Mouse (Mus musculus) embryonic facial prominence, embryonic 13.5 days (tissue): ENCODE data around the gene Dtx1. TPM values are rescaled to one million over a fixed set of nuclear protein-coding genes. Genes with fewer than 3 reads are reported as not detected.

Source experiments
- ATAC-seq: fragments of 200-750 bp; cut with Nextera tagmentation; 2 replicates; pipeline ENCODE4 v1.8.0; 2017; ENCODE audit warnings: low read depth; ENCODE audit not compliant: insufficient number of reproducible peaks, insufficient read depth, low FRiP score, low TSS enrichment
- H3K27ac ChIP-seq: fragments of 300-500 bp; sonication (generic); 2 replicates; pipeline ENCODE4 v1.5.1; 2015; ENCODE audit warnings: moderate library complexity, mild to moderate bottlenecking, inconsistent platforms
- H3K27me3 ChIP-seq: fragments of 300-500 bp; sonication (generic); 2 replicates; pipeline ENCODE4 v1.6.1; 2015; ENCODE audit warnings: mild to moderate bottlenecking, inconsistent platforms
- H3K36me3 ChIP-seq: fragments of 300-500 bp; sonication (generic); 2 replicates; pipeline ENCODE4 v1.6.1; 2015; ENCODE audit warnings: mild to moderate bottlenecking, inconsistent platforms
- H3K4me1 ChIP-seq: fragments of 300-500 bp; sonication (generic); 2 replicates; pipeline ENCODE4 v1.6.1; 2015; ENCODE audit warnings: inconsistent platforms
- H3K4me2 ChIP-seq: fragments of 300-500 bp; sonication (generic); 2 replicates; pipeline ENCODE4 v1.6.1; 2015; ENCODE audit warnings: moderate library complexity, mild to moderate bottlenecking, inconsistent platforms
- H3K4me3 ChIP-seq: fragments of 300-500 bp; sonication (generic); 2 replicates; pipeline ENCODE4 v1.5.1; 2015; ENCODE audit warnings: mild to moderate bottlenecking, inconsistent platforms
- H3K9ac ChIP-seq: fragments of 300-500 bp; sonication (generic); 2 replicates; pipeline ENCODE4 v1.6.1; 2015; ENCODE audit warnings: mild to moderate bottlenecking, inconsistent platforms
- H3K9me3 ChIP-seq: fragments of 300-500 bp; sonication (generic); 2 replicates; pipeline ENCODE4 v1.6.1; 2016; ENCODE audit warnings: inconsistent platforms
- WGBS: fragments of 180-500 bp; shearing (Covaris S2); methylation state at CpG from one replicate; pipeline ENCODE4 v1.1.7; 2015; ENCODE audit warnings: mixed read lengths; 5-methylcytosine and 5-hydroxymethylcytosine counted together
- polyA plus RNA-seq: library from polyadenylated mRNA; unstranded; fragments of >200 nt; fragmentation: Nextera tagmentation; extraction: Ambion mirVana; gene quantifications from 2 replicates; pipeline ENCODE4 v1.2.1, GENCODE M21; 2015

The Dtx1 gene
- 6.2 and 7.2 TPM in 2 replicates for polyA plus RNA-seq

DNA sequence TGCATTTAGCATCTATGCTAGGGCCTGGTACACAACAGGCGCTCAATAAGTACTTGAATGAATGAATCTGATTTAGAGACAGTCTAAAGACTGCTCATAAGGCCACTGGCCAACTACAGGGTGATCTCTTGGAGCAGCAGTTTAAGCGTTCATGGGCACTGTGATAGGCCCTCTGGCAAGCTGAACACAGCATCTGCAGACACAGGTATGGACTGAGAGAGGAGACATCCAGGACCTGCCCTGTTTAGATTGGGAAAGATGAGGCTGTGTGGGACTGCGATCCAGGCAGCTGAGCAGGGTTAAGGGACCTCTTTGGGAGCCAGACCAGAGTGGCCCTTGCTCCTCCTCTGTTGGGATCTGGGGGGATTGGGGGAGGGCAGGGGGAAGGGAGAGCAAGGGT, at the start of gene Dtx1:
TSS of gene Dtx1 (minus strand) at position 101 of the 400 bp plus-strand sequence.
- Histone ChIP-seq H3K4me3 (peak within 1 kb of the TSS; percentile 58), H3K9ac (peak within 1 kb of the TSS; percentile 74), H3K27ac (no peak within 1 kb of the TSS), H3K36me3 (no peaks in the 10 kb centered on the region), H3K4me1 (peaks cover 24% of the 10 kb centered on the region), H3K9me3 (no peaks in the 10 kb centered on the region), H3K4me2 (peak within 1 kb of the TSS; percentile 80), H3K27me3 (peaks cover 95% of the 10 kb centered on the region)
- ATAC-seq: no peak
- WGBS: 30% methylated on average over 3 of the region's 3 CpGs

DNA sequence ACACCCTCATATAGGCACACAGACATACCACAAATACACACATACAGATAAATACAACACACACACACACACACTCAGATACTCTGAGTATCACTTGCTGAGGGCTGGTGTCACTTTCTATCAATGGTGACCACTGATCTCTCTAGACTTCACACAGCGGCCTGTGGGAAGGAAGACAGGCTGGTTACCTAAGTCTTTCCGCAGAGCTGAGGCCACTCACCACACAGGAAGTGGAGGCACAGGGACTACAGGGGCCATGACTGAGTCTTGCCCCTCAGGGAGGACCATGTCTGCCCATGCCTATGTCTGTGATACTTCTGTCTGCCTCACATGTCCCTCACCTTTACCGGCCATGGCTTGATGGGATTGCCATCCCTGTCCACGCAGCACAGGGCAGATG, 42.5 kb upstream of the Dtx1 start:
- H3K4me3 ChIP-seq: no peak overlapping the region
- no peak overlapping the region for H3K27ac ChIP-seq
- no peaks in the 10 kb centered on the region for H3K9me3 ChIP-seq
- no peaks in the 10 kb centered on the region for H3K36me3 ChIP-seq
- H3K4me2 ChIP-seq: no peak overlapping the region
- peaks cover 5% of the 10 kb centered on the region; the same call in 1 of the 2 replicates for H3K27me3 ChIP-seq
- H3K4me1 ChIP-seq: no peaks in the 10 kb centered on the region
- WGBS: 85% methylated on average over 4 of the region's 4 CpGs
- H3K9ac ChIP-seq: no peak overlapping the region
- ATAC-seq: no peak

DNA sequence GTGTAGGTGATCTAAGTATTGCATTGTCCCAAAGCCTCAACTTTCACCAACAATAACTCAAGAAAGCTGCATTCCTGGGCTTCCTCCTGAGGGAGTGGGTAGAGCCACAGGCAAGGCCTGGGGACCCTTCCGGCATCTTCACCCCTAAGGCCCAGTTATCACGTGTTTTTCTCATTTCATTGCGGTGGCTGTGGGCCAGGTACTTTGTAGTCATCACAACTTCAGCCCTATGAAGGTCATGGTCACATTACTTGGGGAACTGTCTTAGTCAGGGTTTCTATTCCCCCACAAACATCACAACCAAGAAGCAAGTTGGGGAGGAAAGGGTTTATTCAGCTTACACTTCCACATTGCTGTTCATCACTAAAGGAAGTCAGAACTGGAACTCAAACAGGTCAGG, 41.1 kb upstream of the Dtx1 start:
- H3K27me3 ChIP-seq: no peaks in the 10 kb centered on the region
- no peaks in the 10 kb centered on the region for H3K36me3 ChIP-seq
- H3K4me3 ChIP-seq: no peak overlapping the region
- ATAC-seq: no peak
- no peaks in the 10 kb centered on the region for H3K4me1 ChIP-seq
- no peaks in the 10 kb centered on the region for H3K9me3 ChIP-seq
- WGBS: 77% methylated on average over 3 of the region's 3 CpGs
- no peak overlapping the region for H3K9ac ChIP-seq
- H3K27ac ChIP-seq: no peak overlapping the region
- H3K4me2 ChIP-seq: no peak overlapping the region

DNA sequence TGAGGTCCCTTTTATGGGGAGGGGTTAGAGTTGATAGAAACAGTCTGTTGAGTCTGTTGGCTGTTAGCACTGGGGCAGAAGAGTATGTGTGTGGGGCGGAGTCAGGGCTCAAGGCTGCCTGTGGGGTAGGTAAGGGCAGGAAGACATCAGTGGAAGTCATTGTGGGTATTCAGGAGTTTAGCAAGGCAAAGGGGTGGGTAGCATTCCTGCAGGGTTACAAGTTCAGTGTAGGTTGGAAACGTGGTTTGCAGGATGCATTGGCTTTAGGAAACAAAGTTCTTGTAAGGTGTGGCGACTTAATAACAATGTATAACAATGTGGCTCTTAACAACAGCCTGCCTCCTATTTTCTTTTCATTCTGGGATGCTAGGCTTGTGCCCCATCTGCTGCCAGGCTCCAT, 39.5 kb upstream of the Dtx1 start:
- Histone ChIP-seq H3K27ac (no peak overlapping the region), H3K9me3 (no peaks in the 10 kb centered on the region), H3K36me3 (no peaks in the 10 kb centered on the region), H3K4me3 (no peak overlapping the region), H3K27me3 (no peaks in the 10 kb centered on the region), H3K9ac (no peak overlapping the region), H3K4me1 (no peaks in the 10 kb centered on the region), H3K4me2 (no peak overlapping the region)
- 65% methylated on average over 3 of the region's 3 CpGs for WGBS
- ATAC-seq: no peak

DNA sequence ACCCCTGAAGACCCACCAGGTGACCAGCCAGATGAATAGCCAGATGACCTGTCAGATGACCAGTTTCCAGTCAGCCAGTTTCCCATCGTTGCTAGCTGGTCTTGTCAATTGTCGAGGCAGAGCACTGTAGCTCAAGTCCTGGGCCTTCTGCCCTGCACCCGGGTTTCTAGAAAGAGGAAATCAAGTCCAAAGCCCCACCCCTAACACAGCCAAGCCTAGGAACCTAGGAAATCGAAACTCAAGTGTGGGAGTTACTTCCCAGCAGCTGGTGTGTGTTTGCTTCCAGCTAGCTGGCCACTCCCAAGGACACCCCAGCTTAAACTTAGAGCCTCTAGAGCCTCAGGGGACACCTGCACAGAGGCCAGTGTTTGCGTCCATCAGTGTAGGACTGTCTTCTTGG, 38.0 kb upstream of the Dtx1 start, which contains the start of gene Oas2:
TSS of gene Oas2 (minus strand) at position 166 of the 400 bp plus-strand sequence.
- no peak for ATAC-seq
- no peaks in the 10 kb centered on the region for H3K27me3 ChIP-seq
- no peaks in the 10 kb centered on the region for H3K4me1 ChIP-seq
- H3K9ac ChIP-seq: no peak within 1 kb of the TSS
- no peak within 1 kb of the TSS for H3K4me3 ChIP-seq
- H3K4me2 ChIP-seq: no peak within 1 kb of the TSS
- 62% methylated on average over 5 of the region's 5 CpGs for WGBS
- H3K9me3 ChIP-seq: no peaks in the 10 kb centered on the region
- H3K27ac ChIP-seq: no peak within 1 kb of the TSS
- no peaks in the 10 kb centered on the region for H3K36me3 ChIP-seq

DNA sequence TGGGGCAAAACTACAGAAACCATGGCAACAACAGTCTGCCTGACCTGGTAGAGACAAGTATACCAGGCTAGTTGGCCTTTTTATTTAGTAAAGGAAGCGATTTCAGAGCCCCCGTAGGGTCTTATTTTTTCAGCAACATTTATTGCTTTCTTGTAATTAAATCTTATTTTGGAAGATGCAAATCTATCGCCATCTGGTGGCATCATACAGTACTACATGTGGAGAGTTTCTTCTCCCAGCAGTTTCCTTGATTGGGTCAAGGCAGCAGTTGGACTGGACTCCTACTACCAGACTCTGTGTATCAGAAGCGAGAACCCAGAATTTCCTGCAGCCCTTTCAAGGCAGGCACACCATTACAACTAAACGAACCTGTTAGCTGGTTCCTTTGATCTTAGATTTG, 34.7 kb upstream of the Dtx1 start:
- WGBS: 10% methylated on average over 5 of the region's 5 CpGs
- ATAC-seq: no peak
- 0 out of 2 replicates have a peak, but pooled peaks cover 4% of the 10 kb centered on the region for H3K27me3 ChIP-seq

DNA sequence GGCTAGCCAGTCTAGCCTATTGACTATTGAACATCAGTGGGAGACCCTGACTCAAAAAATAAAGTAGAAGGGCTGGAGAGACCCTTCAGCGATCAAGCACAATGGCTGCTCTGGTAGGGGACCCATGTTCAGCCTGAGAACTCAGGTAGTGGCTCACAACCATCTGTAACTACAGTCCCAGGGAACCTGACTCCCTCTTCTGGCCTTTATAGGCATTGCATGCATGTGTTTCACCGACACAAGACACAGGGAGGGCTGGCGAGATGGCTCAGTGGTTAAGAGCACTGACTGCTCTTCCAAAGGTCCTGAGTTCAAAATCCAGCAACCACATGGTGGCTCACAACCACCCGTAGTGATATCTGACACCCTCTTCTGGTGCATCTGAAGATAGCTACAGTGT, 30.4 kb upstream of the Dtx1 start:
- Histone ChIP-seq H3K4me2 (no peak overlapping the region), H3K36me3 (no peaks in the 10 kb centered on the region), H3K9me3 (no peaks in the 10 kb centered on the region), H3K27me3 (peaks cover 8% of the 10 kb centered on the region; the same call in 1 of the 2 replicates), H3K4me3 (no peak overlapping the region), H3K27ac (no peak overlapping the region), H3K9ac (no peak overlapping the region), H3K4me1 (no peaks in the 10 kb centered on the region)
- 28% methylated on average over 4 of the region's 4 CpGs for WGBS
- ATAC-seq: no peak

More for the DNA sequence above, 34.7 kb upstream of the Dtx1 start:
- Histone ChIP-seq H3K4me3 (no peak overlapping the region), H3K36me3 (no peaks in the 10 kb centered on the region), H3K9me3 (no peaks in the 10 kb centered on the region), H3K9ac (no peak overlapping the region; the same call in 1 of the 2 replicates), H3K4me1 (no peaks in the 10 kb centered on the region), H3K27ac (no peak overlapping the region), H3K4me2 (no peak overlapping the region)

DNA sequence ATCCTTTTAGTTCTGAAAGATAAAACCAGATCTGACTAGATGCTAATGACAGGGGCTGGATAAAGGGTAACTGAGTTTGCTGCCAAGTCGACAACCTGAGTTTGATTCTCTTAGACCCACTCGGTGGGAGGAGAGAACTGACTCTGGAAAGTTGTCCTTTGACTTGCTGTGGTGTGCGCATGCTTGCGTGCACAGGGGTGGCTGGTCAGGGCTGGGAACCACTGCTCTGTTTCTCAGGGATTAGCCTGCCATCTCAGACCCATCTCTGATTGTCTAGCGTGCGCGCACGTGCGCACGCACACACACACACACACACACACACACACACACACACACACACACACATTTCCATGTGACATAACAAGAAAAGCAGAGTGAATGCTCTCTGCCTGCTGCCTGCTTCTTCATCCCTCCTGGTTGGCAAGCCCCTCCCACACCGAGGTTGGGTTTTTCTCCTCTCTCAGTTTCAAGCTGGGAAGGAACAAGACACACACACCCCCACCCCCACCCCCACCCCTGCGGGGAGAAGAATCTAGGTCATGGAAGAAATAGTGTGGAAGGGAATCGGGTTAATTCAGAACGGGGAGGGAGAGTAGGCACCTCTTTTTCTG, 22.8 kb upstream of the Dtx1 start:
- Histone ChIP-seq H3K9ac (no peak overlapping the region), H3K27me3 (peaks cover 7% of the 10 kb centered on the region; the same call in 1 of the 2 replicates), H3K4me3 (no peak overlapping the region), H3K4me2 (no peak overlapping the region), H3K36me3 (no peaks in the 10 kb centered on the region), H3K27ac (no peak overlapping the region), H3K9me3 (no peaks in the 10 kb centered on the region), H3K4me1 (peaks cover 8% of the 10 kb centered on the region; the same call in 1 of the 2 replicates)
- ATAC-seq: no peak
- WGBS: 61% methylated on average over 14 of the region's 14 CpGs

DNA sequence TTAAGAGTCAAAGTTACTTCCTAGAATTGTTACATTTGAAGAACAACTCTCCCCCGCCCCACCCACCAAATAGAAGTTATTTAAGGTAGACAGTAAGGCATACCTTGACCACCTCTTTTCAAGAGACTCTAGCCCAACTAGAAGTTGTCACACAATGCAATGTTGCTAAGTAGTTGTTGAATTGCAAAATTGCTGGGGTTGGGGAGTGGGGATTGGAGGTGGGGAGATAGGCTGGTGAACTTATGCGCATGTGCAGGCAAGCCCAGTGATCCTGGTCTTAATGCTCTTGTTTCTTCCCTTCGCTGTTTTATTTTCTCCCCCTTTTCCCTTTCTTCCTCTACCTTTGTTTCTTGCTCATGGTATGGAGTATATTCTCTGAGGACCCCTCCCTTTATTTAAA, 22.0 kb upstream of the Dtx1 start:
- WGBS: 86% methylated on average over 3 of the region's 3 CpGs
- H3K27me3 ChIP-seq: peaks cover 7% of the 10 kb centered on the region; the same call in 1 of the 2 replicates
- ATAC-seq: no peak
- no peak overlapping the region for H3K9ac ChIP-seq
- H3K4me3 ChIP-seq: no peak overlapping the region
- H3K9me3 ChIP-seq: no peaks in the 10 kb centered on the region
- no peaks in the 10 kb centered on the region for H3K36me3 ChIP-seq
- H3K4me2 ChIP-seq: no peak overlapping the region
- H3K4me1 ChIP-seq: peaks cover 8% of the 10 kb centered on the region; the same call in 1 of the 2 replicates
- no peak overlapping the region for H3K27ac ChIP-seq

DNA sequence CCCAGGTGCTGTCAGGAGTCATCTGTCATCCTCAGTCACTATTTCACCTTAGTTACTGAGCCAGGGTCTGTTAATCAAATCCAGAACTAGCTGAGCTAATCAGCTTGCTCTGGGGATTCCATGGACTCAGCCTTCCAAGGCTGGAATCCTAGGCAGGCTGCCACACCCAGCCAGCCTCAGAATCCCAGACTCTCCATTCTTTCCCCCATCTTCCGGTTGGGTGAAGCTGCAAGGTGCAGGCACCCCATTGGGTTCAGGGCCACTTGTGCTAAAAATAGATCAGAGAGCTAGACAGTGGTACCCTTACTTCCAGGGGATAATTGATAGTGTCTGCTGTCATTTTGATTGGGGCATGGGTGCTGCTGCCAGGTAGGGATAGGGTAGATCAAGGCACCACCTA, 21.0 kb upstream of the Dtx1 start:
- H3K4me2 ChIP-seq: no peak overlapping the region
- H3K4me1 ChIP-seq: peaks cover 8% of the 10 kb centered on the region; the same call in 1 of the 2 replicates
- no peak overlapping the region for H3K27ac ChIP-seq
- no peaks in the 10 kb centered on the region for H3K36me3 ChIP-seq
- no peaks in the 10 kb centered on the region for H3K9me3 ChIP-seq
- 55% methylated on average over 1 of the region's 1 CpGs for WGBS
- no peak for ATAC-seq
- H3K9ac ChIP-seq: no peak overlapping the region
- no peak overlapping the region for H3K4me3 ChIP-seq
- H3K27me3 ChIP-seq: peaks cover 7% of the 10 kb centered on the region; the same call in 1 of the 2 replicates

DNA sequence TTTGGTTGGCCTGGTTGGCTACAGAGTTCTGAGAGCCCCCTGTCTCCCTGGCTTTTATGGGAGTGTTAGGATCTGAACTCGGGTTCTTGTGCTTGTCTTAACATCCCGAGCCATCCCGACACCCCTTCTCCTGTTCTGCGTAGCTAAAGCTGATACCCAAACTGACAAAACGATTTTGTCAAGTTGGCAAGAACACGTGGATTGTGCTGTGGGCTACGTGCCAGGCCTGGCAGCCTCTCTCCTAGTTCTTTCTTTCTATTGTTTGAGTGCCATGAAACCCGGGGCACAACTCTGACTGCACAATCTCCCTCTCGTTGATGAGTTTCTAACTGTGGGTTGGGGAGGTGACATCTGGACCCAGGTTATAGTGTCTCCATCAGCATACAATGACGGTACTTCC, 17.6 kb upstream of the Dtx1 start:
- Histone ChIP-seq H3K4me2 (no peak overlapping the region), H3K4me3 (no peak overlapping the region), H3K9me3 (no peaks in the 10 kb centered on the region), H3K4me1 (peaks cover under 1% of the 10 kb centered on the region; the same call in 1 of the 2 replicates), H3K36me3 (no peaks in the 10 kb centered on the region), H3K9ac (no peak overlapping the region), H3K27me3 (peaks cover 5% of the 10 kb centered on the region; the same call in 1 of the 2 replicates), H3K27ac (no peak overlapping the region)
- WGBS: 78% methylated on average over 10 of the region's 10 CpGs
- ATAC-seq: no peak

DNA sequence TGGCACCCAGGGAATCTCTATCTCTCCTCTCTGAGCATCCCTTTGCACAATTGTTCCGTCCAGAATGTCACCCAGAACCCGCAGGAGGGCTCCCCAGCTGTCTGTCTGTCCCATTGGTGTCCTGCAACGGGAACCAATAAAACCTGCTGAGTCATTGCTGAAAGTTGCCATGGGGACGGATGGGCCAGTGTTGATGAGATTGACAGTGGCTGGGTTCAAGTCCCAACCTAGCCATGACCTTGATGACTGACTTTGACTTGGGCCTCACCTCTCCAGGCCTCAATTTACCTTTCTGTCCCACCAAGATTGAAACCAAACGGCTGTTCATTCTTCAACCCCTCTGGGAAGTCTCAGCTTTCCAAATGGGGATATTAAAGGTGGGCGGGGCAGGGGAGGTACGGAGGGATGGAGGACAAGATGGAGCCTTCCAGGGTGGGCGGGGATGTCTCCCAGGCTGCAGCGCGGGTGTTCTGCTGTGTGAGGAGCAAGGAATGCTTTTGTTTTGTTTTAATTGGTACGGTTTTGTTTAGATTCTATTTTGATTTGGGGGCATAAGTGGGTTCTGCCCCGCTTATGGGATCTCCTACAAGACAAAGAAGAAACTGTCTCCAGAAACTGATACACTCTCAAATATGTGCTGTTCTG, 14.2 kb upstream of the Dtx1 start:
- no peak overlapping the region for H3K4me2 ChIP-seq
- H3K36me3 ChIP-seq: no peaks in the 10 kb centered on the region
- no peaks in the 10 kb centered on the region for H3K9me3 ChIP-seq
- no peaks in the 10 kb centered on the region for H3K4me1 ChIP-seq
- H3K27ac ChIP-seq: no peak overlapping the region
- H3K9ac ChIP-seq: no peak overlapping the region
- H3K4me3 ChIP-seq: no peak overlapping the region
- no peak for ATAC-seq
- WGBS: 55% methylated on average over 12 of the region's 12 CpGs
- H3K27me3 ChIP-seq: peaks cover 5% of the 10 kb centered on the region; the same call in 1 of the 2 replicates
